Mouse (Mus musculus) midbrain, postnatal 0 days (tissue): ENCODE results near the gene Vstm2l. TPM values are rescaled to one million over a fixed set of nuclear protein-coding genes. Genes with fewer than 3 reads are reported as not detected.
A peak's percentile ranks its signal among the peaks of the same experiment; 100 is the strongest.

Experiments used
- ATAC-seq: fragments of 200-750 bp; cut with Nextera tagmentation; 2 replicates; pipeline ENCODE4 v1.8.0; 2017; ENCODE audit warnings: moderate number of reproducible peaks, mild to moderate bottlenecking, moderate TSS enrichment, moderate library complexity; ENCODE audit not compliant: low FRiP score
- DNase-seq: peaks from one replicate; pipeline ENCODE4 v3.0.0-alpha.2; 2015; ENCODE audit warnings: low spot score
- H3K27ac ChIP-seq: fragments of 300-500 bp; sonication (generic); 2 replicates; pipeline ENCODE4 v1.5.1; 2014; ENCODE audit warnings: low read depth, mild to moderate bottlenecking, low read length, mixed read lengths
- H3K27me3 ChIP-seq: fragments of 300-500 bp; sonication (generic); 2 replicates; pipeline ENCODE4 v1.6.1; 2014; ENCODE audit warnings: low read length, control low read depth, mixed read lengths; ENCODE audit not compliant: insufficient read depth
- H3K36me3 ChIP-seq: fragments of 300-500 bp; sonication (generic); 2 replicates; pipeline ENCODE4 v1.6.1; 2014; ENCODE audit warnings: low read length, control low read depth, mixed read lengths; ENCODE audit not compliant: insufficient read depth
- H3K4me1 ChIP-seq: fragments of 300-500 bp; sonication (generic); 2 replicates; pipeline ENCODE4 v1.6.1; 2014; ENCODE audit warnings: mild to moderate bottlenecking, control low read depth, antibody characterized with exemption, low read length, mixed read lengths; ENCODE audit not compliant: insufficient read depth
- H3K4me2 ChIP-seq: fragments of 300-500 bp; sonication (generic); 2 replicates; pipeline ENCODE4 v1.6.1; 2014; ENCODE audit warnings: low read depth, mild to moderate bottlenecking, low read length, mixed read lengths; ENCODE audit not compliant: poor library complexity, severe bottlenecking
- H3K4me3 ChIP-seq: fragments of 300-500 bp; sonication (generic); 2 replicates; pipeline ENCODE4 v1.5.1; 2014; ENCODE audit warnings: low read depth, mild to moderate bottlenecking, low read length, moderate library complexity
- H3K9ac ChIP-seq: fragments of 300-500 bp; sonication (generic); replicated peaks from 2 replicates; pipeline ENCODE4 v1.6.1; 2014; ENCODE audit warnings: mild to moderate bottlenecking, low read length, moderate library complexity, mixed read lengths; ENCODE audit not compliant: poor library complexity, severe bottlenecking
- H3K9me3 ChIP-seq: fragments of 300-500 bp; sonication (generic); 2 replicates; pipeline ENCODE4 v1.6.1; 2016; ENCODE audit warnings: low read length, control low read depth
- CTCF ChIP-seq: IDR thresholded peaks from 2 replicates; pipeline ENCODE4 v1.5.1; 2016; ENCODE audit warnings: antibody characterized with exemption, mild to moderate bottlenecking
- WGBS: fragments of 180-500 bp; shearing (Covaris S2); extraction: QIAGEN DNeasy Blood & Tissue Kit; methylation state at CpG from one replicate; pipeline ENCODE4 v1.1.7; 2014; 5-methylcytosine and 5-hydroxymethylcytosine counted together
- polyA plus RNA-seq: library from polyadenylated mRNA; unstranded; fragments of >200 nt; fragmentation: Nextera tagmentation; extraction: Ambion mirVana; gene quantifications from 2 replicates; pipeline ENCODE4 v1.2.1, GENCODE M21; 2015
- total RNA-seq: library from RNA; depleted of rRNA; stranded (reverse); fragments of >200 nt; gene quantifications from 2 replicates; pipeline ENCODE4 v1.2.3, GENCODE M21; 2014; rRNA removed

The Vstm2l gene
- 349 and 393 TPM in 2 replicates for total RNA-seq
- polyA plus RNA-seq = 57.0 and 61.8 TPM in 2 replicates

- Histone ChIP-seq H3K4me1 (peaks cover 10% of the 10 kb centered on the region; the same call in 1 of the 2 replicates), H3K9ac (peak within 1 kb of the TSS; percentile 82), H3K4me3 (peak within 1 kb of the TSS; percentile 65), H3K9me3 (no peaks in the 10 kb centered on the region), H3K36me3 (no peaks in the 10 kb centered on the region), H3K27me3 (no peaks in the 10 kb centered on the region), H3K27ac (peak within 1 kb of the TSS; percentile 80), H3K4me2 (peak within 1 kb of the TSS; percentile 79)
- peak; percentile 89 for DNase-seq
- no peak for TF ChIP-seq CTCF
- ATAC-seq = peak; percentile 62; the same call in 1 of the 2 replicates
- WGBS = 3% methylated on average over 47 of the region's 62 CpGs
Observed at GRCm38 (mm10) chr2:157914105-157914764, at the start of gene Vstm2l. Gene Vstm2l, plus strand, starts transcription at chr2:157914653.

GRCm38 (mm10) chr2:157867126-157867525 lies 47.3 kb upstream of the Vstm2l start:
- Histone ChIP-seq H3K27ac (no peak overlapping the region), H3K9me3 (no peaks in the 10 kb centered on the region), H3K4me1 (0 out of 2 replicates have a peak, but pooled peaks cover 4% of the 10 kb centered on the region), H3K27me3 (no peaks in the 10 kb centered on the region), H3K36me3 (no peaks in the 10 kb centered on the region), H3K9ac (no peak overlapping the region), H3K4me3 (no peak overlapping the region), H3K4me2 (no peak overlapping the region)
- no peak for TF ChIP-seq CTCF
- no peak for DNase-seq
- 88% methylated on average over 3 of the region's 3 CpGs for WGBS
- ATAC-seq = no peak

DNA sequence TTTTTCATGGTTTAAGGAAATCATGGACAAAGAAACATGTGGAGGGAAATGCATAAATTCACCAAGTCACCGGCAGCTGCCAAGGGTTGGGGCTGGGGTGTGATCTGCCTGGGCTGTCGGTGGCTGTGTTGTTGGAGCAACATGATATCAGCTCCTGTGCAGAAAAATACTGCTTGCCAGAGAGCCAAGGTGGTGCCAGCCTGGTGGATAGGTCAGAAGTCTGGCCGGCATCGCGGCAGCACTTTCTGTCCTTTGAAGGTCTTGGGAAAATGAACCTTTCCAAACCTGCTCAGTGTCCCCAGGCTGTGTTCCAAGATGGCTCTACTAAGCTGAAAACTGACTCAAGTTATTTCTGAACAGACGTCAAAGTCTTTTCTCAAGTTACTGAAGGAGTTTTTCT lies 44.2 kb upstream of the Vstm2l start:
- H3K4me2 ChIP-seq = no peak overlapping the region
- H3K9me3 ChIP-seq = no peaks in the 10 kb centered on the region
- 67% methylated on average over 6 of the region's 6 CpGs for WGBS
- H3K27me3 ChIP-seq = no peaks in the 10 kb centered on the region
- H3K36me3 ChIP-seq = 0 out of 2 replicates have a peak, but pooled peaks cover 3% of the 10 kb centered on the region
- no peak overlapping the region for H3K9ac ChIP-seq
- ATAC-seq = no peak
- peaks cover 12% of the 10 kb centered on the region; the same call in 1 of the 2 replicates for H3K4me1 ChIP-seq
- TF ChIP-seq CTCF = no peak
- DNase-seq = no peak
- H3K27ac ChIP-seq = 0 out of 2 replicates have a peak overlapping the region, but pooled peaks have one; percentile 32
- no peak overlapping the region for H3K4me3 ChIP-seq

GRCm38 (mm10) chr2:157873223-157873622 lies 41.2 kb upstream of the Vstm2l start:
- H3K4me2 ChIP-seq = no peak overlapping the region
- no peaks in the 10 kb centered on the region for H3K9me3 ChIP-seq
- H3K27ac ChIP-seq = no peak overlapping the region
- H3K36me3 ChIP-seq = 0 out of 2 replicates have a peak, but pooled peaks cover 7% of the 10 kb centered on the region
- H3K9ac ChIP-seq = no peak overlapping the region
- peaks cover 17% of the 10 kb centered on the region; the same call in 1 of the 2 replicates for H3K4me1 ChIP-seq
- no peak for TF ChIP-seq CTCF
- H3K4me3 ChIP-seq = no peak overlapping the region
- WGBS = 70% methylated on average over 6 of the region's 6 CpGs
- no peaks in the 10 kb centered on the region for H3K27me3 ChIP-seq
- ATAC-seq (no peak), DNase-seq (peak; percentile 87)

DNA sequence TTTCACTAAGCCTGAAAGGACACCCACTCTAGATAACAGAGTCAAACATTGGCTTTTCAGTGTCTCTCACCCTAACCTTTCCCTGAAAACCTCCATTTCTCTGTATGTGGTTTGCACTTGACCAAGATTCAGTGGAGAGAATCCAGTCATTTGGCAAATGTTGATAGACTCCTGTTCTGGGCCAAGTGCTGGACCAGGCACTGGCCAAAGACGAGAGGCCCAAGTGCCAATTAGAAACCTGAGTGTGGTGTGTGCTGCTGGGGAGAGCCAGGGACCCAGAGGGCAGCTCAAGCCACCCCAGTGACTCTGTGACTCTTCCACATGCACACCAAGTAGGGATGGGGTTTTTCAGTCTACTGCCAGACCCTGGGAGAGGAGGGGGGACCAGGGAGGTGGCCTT lies 40.8 kb upstream of the Vstm2l start:
- Histone ChIP-seq H3K4me1 (peaks cover 17% of the 10 kb centered on the region; the same call in 1 of the 2 replicates), H3K4me2 (no peak overlapping the region), H3K36me3 (0 out of 2 replicates have a peak, but pooled peaks cover 7% of the 10 kb centered on the region), H3K9ac (no peak overlapping the region), H3K27ac (no peak overlapping the region), H3K9me3 (no peaks in the 10 kb centered on the region), H3K4me3 (no peak overlapping the region), H3K27me3 (no peaks in the 10 kb centered on the region)
- 80% methylated on average over 1 of the region's 1 CpGs for WGBS
- ATAC-seq (no peak), DNase-seq (no peak)
- TF ChIP-seq CTCF = no peak

DNA sequence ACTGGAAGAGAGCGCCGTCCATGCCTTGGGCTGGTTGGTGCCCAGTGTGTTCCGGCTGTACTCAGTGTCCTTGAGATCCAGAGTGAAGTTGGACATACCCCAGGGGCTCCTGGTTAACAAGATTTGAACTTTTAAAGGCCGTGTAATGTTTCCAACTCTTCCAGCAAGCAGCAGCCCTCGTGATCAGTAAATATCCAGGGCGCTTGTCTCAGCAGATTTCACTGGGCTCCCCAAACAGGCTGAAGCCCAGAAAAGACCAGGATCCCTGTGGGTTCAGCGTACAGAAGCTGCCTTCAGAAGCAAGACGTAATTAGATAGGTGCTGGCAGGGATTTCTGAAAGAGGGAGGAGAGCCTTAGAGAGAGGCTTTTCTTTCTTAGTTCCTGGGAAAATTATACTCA lies 39.3 kb upstream of the Vstm2l start:
- Histone ChIP-seq H3K4me3 (no peak overlapping the region), H3K36me3 (0 out of 2 replicates have a peak, but pooled peaks cover 7% of the 10 kb centered on the region), H3K27me3 (no peaks in the 10 kb centered on the region), H3K4me1 (peaks cover 17% of the 10 kb centered on the region; the same call in 1 of the 2 replicates), H3K27ac (peak overlapping the region; percentile 32; the same call in 1 of the 2 replicates), H3K9me3 (no peaks in the 10 kb centered on the region), H3K4me2 (no peak overlapping the region), H3K9ac (no peak overlapping the region)
- DNase-seq (no peak), ATAC-seq (no peak)
- 51% methylated on average over 8 of the region's 8 CpGs for WGBS
- no peak for TF ChIP-seq CTCF
